Mouse (Mus musculus): ENCODE measurements around the gene Hoxa11. TPM values are rescaled to one million over a fixed set of nuclear protein-coding genes. Genes with fewer than 3 reads are reported as not detected.
A peak's percentile ranks its signal among the peaks of the same experiment; 100 is the strongest.

Gene Hoxa11
- total RNA-seq, 2 experiments from 2014 or later, result not detected

GRCm38 (mm10) chr6:52224895-52225611 lies 20.6 kb downstream of the Hoxa11 start:
- Histone ChIP-seq H3K27ac (no peak overlapping the region), H3K4me3 (no peak overlapping the region)
- no peak for TF ChIP-seq CTCF (conservative IDR thresholded peaks at IDR 0.05)
- no peak for DNase-seq (ENCODE audit: low spot score in 2 of 2)

- TF ChIP-seq CTCF (conservative IDR thresholded peaks at IDR 0.05), result no peak
- Histone ChIP-seq H3K4me3 (no peak overlapping the region), H3K27ac (no peak overlapping the region)
- no peak for DNase-seq (ENCODE audit: low spot score in 2 of 2)
Measured at GRCm38 (mm10) chr6:52223939-52224760, 21.5 kb downstream of the Hoxa11 start.

- no peak for TF ChIP-seq CTCF (conservative IDR thresholded peaks at IDR 0.05)
- no peak for DNase-seq (ENCODE audit: low spot score in 2 of 2)
- Histone ChIP-seq H3K27ac (no peak overlapping the region), H3K4me3 (no peak overlapping the region)
Measured at GRCm38 (mm10) chr6:52222729-52223128, 22.9 kb downstream of the Hoxa11 start.

GRCm38 (mm10) chr6:52221993-52222685 lies 23.5 kb downstream of the Hoxa11 start:
- H3K4me3 ChIP-seq, result peak overlapping the region; percentile 63; the same call in 1 of the 2 replicates
- DNase-seq (ENCODE audit: low spot score in 2 of 2), result no peak
- no peak overlapping the region for H3K27ac ChIP-seq
- no peak for TF ChIP-seq CTCF (conservative IDR thresholded peaks at IDR 0.05)

- no peak within 1 kb of the TSS for H3K27ac ChIP-seq
Measured at GRCm38 (mm10) chr6:52221337-52221992, 24.1 kb downstream of the Hoxa11 start, which contains the start of gene Hoxa7. Hoxa7 (minus strand) TSS chr6:52221854.

GRCm38 (mm10) chr6:52220865-52221310 lies 24.7 kb downstream of the Hoxa11 start:
- H3K27ac ChIP-seq, result no peak overlapping the region
- H3K4me3 ChIP-seq, result peak overlapping the region; percentile 63; the same call in 1 of the 2 replicates
- no peak for TF ChIP-seq CTCF (conservative IDR thresholded peaks at IDR 0.05)
- no peak for DNase-seq (ENCODE audit: low spot score in 2 of 2)

More at GRCm38 (mm10) chr6:52221337-52221992, 24.1 kb downstream of the Hoxa11 start, which contains the start of gene Hoxa7:
- DNase-seq (ENCODE audit: low spot score in 2 of 2), result peak; percentile 68 to 81
- H3K4me3 ChIP-seq, result peak within 1 kb of the TSS; percentile 63
- peak; percentile 100 for TF ChIP-seq CTCF (conservative IDR thresholded peaks at IDR 0.05)

- DNase-seq (ENCODE audit: low spot score in 2 of 2), result no peak
- no peak for TF ChIP-seq CTCF (conservative IDR thresholded peaks at IDR 0.05)
- Histone ChIP-seq H3K27ac (no peak overlapping the region), H3K4me3 (no peak overlapping the region)
Measured at GRCm38 (mm10) chr6:52220003-52220864, 25.4 kb downstream of the Hoxa11 start.

- Histone ChIP-seq H3K27ac (no peak overlapping the region), H3K4me3 (no peak overlapping the region)
- no peak for DNase-seq (ENCODE audit: low spot score in 2 of 2)
- no peak for TF ChIP-seq CTCF (conservative IDR thresholded peaks at IDR 0.05)
Measured at GRCm38 (mm10) chr6:52219234-52219942, 26.2 kb downstream of the Hoxa11 start.

- TF ChIP-seq CTCF (conservative IDR thresholded peaks at IDR 0.05), result no peak
- no peak for DNase-seq (ENCODE audit: low spot score in 2 of 2)
- Histone ChIP-seq H3K27ac (no peak overlapping the region), H3K4me3 (no peak overlapping the region)
Measured at GRCm38 (mm10) chr6:52218643-52219215, 26.9 kb downstream of the Hoxa11 start.

- no peak for DNase-seq (ENCODE audit: low spot score in 2 of 2)
- Histone ChIP-seq H3K4me3 (no peak overlapping the region), H3K27ac (no peak overlapping the region)
- no peak for TF ChIP-seq CTCF (conservative IDR thresholded peaks at IDR 0.05)
Measured at GRCm38 (mm10) chr6:52217895-52218642, 27.5 kb downstream of the Hoxa11 start.
